Mouse (Mus musculus) ES-E14 (cell line): ENCODE results near the gene Glyr1. TPM values are rescaled to one million over a fixed set of nuclear protein-coding genes. Genes with fewer than 3 reads are reported as not detected.

Experiments used
- DNase-seq: peaks from one replicate; pipeline ENCODE4 v3.0.0-alpha.2; 2013; ENCODE audit warnings: low read depth, low spot score
- H3K27ac ChIP-seq: 2 replicates; pipeline ENCODE4 v1.5.1; 2012; ENCODE audit warnings: low read depth, mild to moderate bottlenecking, low read length, moderate library complexity, mixed read lengths; ENCODE audit not compliant: poor library complexity, insufficient read depth, severe bottlenecking
- H3K36me3 ChIP-seq: 2 replicates; pipeline ENCODE4 v1.6.1; 2012; ENCODE audit warnings: mild to moderate bottlenecking, low read length, moderate library complexity, mixed read lengths; ENCODE audit not compliant: control insufficient read depth, poor library complexity, insufficient read depth, severe bottlenecking
- H3K4me1 ChIP-seq, 2 experiments: fragments of 150-350 bp in 1 of 2; sonication (generic) in 1 of 2; 2 replicates each; pipeline ENCODE4 v1.6.1; 2012; ENCODE audit warnings: low read length in 2 of 2, mild to moderate bottlenecking in 1 of 2, mixed read lengths in 1 of 2; ENCODE audit not compliant: control insufficient read depth in 2 of 2, insufficient read depth in 2 of 2, poor library complexity in 1 of 2
- H3K4me3 ChIP-seq, 2 experiments: fragments of 150-350 bp in 1 of 2; sonication (generic) in 1 of 2; 2 replicates each; pipeline ENCODE4 v1.5.1; 2012; ENCODE audit warnings: low read length in 2 of 2, low read depth in 1 of 2, mild to moderate bottlenecking in 1 of 2, mixed read lengths in 1 of 2; ENCODE audit not compliant: insufficient read depth in 1 of 2, poor library complexity in 1 of 2, severe bottlenecking in 1 of 2
- H3K9ac ChIP-seq: 2 replicates; pipeline ENCODE4 v1.6.1; 2012; ENCODE audit warnings: low read depth, mild to moderate bottlenecking, low read length, mixed read lengths; ENCODE audit not compliant: poor library complexity, insufficient read depth, severe bottlenecking
- H3K9me3 ChIP-seq: fragments of 150-350 bp; sonication (generic); 2 replicates; pipeline ENCODE4 v1.6.1; 2012; ENCODE audit warnings: low read depth, mild to moderate bottlenecking, low read length; ENCODE audit not compliant: control insufficient read depth, insufficient read depth
- CHD2 ChIP-seq: IDR thresholded peaks from 2 replicates; pipeline ENCODE4 v1.6.1; 2014; ENCODE audit warnings: mild to moderate bottlenecking, low read depth, low read length, inconsistent platforms
- HCFC1 ChIP-seq: IDR thresholded peaks from 2 replicates; pipeline ENCODE4 v1.6.1; 2012; ENCODE audit warnings: low read length, inconsistent platforms, borderline replicate concordance; ENCODE audit not compliant: insufficient read depth
- MAFK ChIP-seq: IDR thresholded peaks from 2 replicates; pipeline ENCODE4 v1.6.1; 2014; ENCODE audit warnings: mild to moderate bottlenecking, low read depth, low read length, inconsistent platforms; ENCODE audit not compliant: insufficient read depth
- ZC3H11A ChIP-seq: IDR thresholded peaks from 2 replicates; pipeline ENCODE4 v1.6.1; 2012; ENCODE audit warnings: low read depth, mild to moderate bottlenecking, inconsistent platforms, low read length, borderline replicate concordance
- ZNF384 ChIP-seq: IDR thresholded peaks from 2 replicates; pipeline ENCODE4 v1.6.1; 2012; ENCODE audit warnings: low read depth, low read length, inconsistent platforms
- in situ Hi-C, 2 experiments: fragments of 600-800 bp; cut with MboI; formaldehyde crosslinking; loops; one replicate each; pipeline ENCODE4 v1.15.1; 2025; ENCODE audit warnings: low sequenced_read_pairs in 2 of 2, inconsistent platforms in 1 of 2; ENCODE audit not compliant: unreplicated experiment in 2 of 2
- total RNA-seq: library from RNA; depleted of rRNA; stranded (reverse); fragments of 300-350 nt; gene quantifications from 2 replicates; pipeline ENCODE4 v1.2.3, GENCODE M21; 2012

Gene Glyr1
- total RNA-seq, 1 experiment, result 75.6 TPM

- Histone ChIP-seq H3K4me3 (0 out of 4 replicates have a peak overlapping the region, but pooled peaks of 1 of the 2 experiments have one; percentile 45), H3K9me3 (no peaks in the 10 kb centered on the region), H3K36me3 (peaks cover 17% of the 10 kb centered on the region; the same call in 1 of the 2 replicates), H3K27ac (no peak overlapping the region), H3K9ac (peak overlapping the region; percentile 9; the same call in 1 of the 2 replicates), H3K4me1 (peaks cover 6 to 23% of the 10 kb centered on the region in 2 experiments; a peak in 3 of 4 replicates)
- TF ChIP-seq ZC3H11A (no peak), CHD2 (no peak), MAFK (no peak), HCFC1 (no peak), ZNF384 (no peak)
- DNase-seq, result no peak
- in situ Hi-C loops, result no loop called here
Measured at GRCm38 (mm10) chr16:5008076-5008475, 41.6 kb downstream of the Glyr1 start.

GRCm38 (mm10) chr16:5007492-5007891 is 42.2 kb downstream of the Glyr1 start:
- Histone ChIP-seq H3K4me3 (peak overlapping the region in 1 of 2 experiments; percentile 45; a peak in 2 of 4 replicates), H3K27ac (no peak overlapping the region), H3K9me3 (no peaks in the 10 kb centered on the region), H3K36me3 (peaks cover 17% of the 10 kb centered on the region; the same call in 1 of the 2 replicates), H3K4me1 (peaks cover 3 to 23% of the 10 kb centered on the region in 2 experiments; a peak in 3 of 4 replicates), H3K9ac (peak overlapping the region; percentile 22)
- TF ChIP-seq HCFC1 (no peak), MAFK (no peak), ZNF384 (no peak), CHD2 (no peak), ZC3H11A (no peak)
- in situ Hi-C loops, result no loop called here
- DNase-seq, result no peak

GRCm38 (mm10) chr16:5007067-5007466 is 42.6 kb downstream of the Glyr1 start, which contains the start of gene Smim22:
Gene Smim22 (plus strand): TSS chr16:5007288.
- Histone ChIP-seq H3K27ac (no peak within 1 kb of the TSS), H3K9me3 (no peaks in the 10 kb centered on the region), H3K9ac (peak within 1 kb of the TSS; percentile 22), H3K4me3 (peak within 1 kb of the TSS in 1 of 2 experiments; percentile 45; a peak in 2 of 4 replicates), H3K4me1 (peaks cover 2 to 19% of the 10 kb centered on the region in 2 experiments; a peak in 2 of 4 replicates), H3K36me3 (peaks cover 17% of the 10 kb centered on the region; the same call in 1 of the 2 replicates)
- no peak for DNase-seq
- in situ Hi-C loops, result no loop called here
- TF ChIP-seq MAFK (no peak), CHD2 (no peak), ZNF384 (no peak), ZC3H11A (no peak), HCFC1 (no peak)

- H3K9me3 ChIP-seq, result no peaks in the 10 kb centered on the region
- TF ChIP-seq HCFC1 (no peak), CHD2 (no peak), ZC3H11A (no peak), MAFK (no peak), ZNF384 (no peak)
- H3K36me3 ChIP-seq, result no peaks in the 10 kb centered on the region
- H3K4me1 ChIP-seq, result no peaks in the 10 kb centered on the region
- no peak overlapping the region for H3K27ac ChIP-seq
- in situ Hi-C loops, result no loop called here
- H3K9ac ChIP-seq, result no peak overlapping the region
- H3K4me3 ChIP-seq, result no peak overlapping the region
- no peak for DNase-seq
Measured at GRCm38 (mm10) chr16:5000611-5001010, 49.1 kb downstream of the Glyr1 start.
